Mouse (Mus musculus) ES-E14 (cell line): ENCODE data around the gene Spty2d1.

Experiments used
- CHD2 ChIP-seq: IDR thresholded peaks from 2 replicates; pipeline ENCODE4 v1.6.1; 2014; ENCODE audit warnings: mild to moderate bottlenecking, low read depth, low read length, inconsistent platforms
- HCFC1 ChIP-seq: IDR thresholded peaks from 2 replicates; pipeline ENCODE4 v1.6.1; 2012; ENCODE audit warnings: low read length, inconsistent platforms, borderline replicate concordance; ENCODE audit not compliant: insufficient read depth
- MAFK ChIP-seq: IDR thresholded peaks from 2 replicates; pipeline ENCODE4 v1.6.1; 2014; ENCODE audit warnings: mild to moderate bottlenecking, low read depth, low read length, inconsistent platforms; ENCODE audit not compliant: insufficient read depth
- ZC3H11A ChIP-seq: IDR thresholded peaks from 2 replicates; pipeline ENCODE4 v1.6.1; 2012; ENCODE audit warnings: low read depth, mild to moderate bottlenecking, inconsistent platforms, low read length, borderline replicate concordance
- ZNF384 ChIP-seq: IDR thresholded peaks from 2 replicates; pipeline ENCODE4 v1.6.1; 2012; ENCODE audit warnings: low read depth, low read length, inconsistent platforms

GRCm38 (mm10) chr7:46987073-46987472 lies 21.1 kb downstream of the Spty2d1 start:
- TF ChIP-seq ZNF384: no peak
- no peak for TF ChIP-seq MAFK
- no peak for TF ChIP-seq ZC3H11A
- no peak for TF ChIP-seq CHD2
- no peak for TF ChIP-seq HCFC1
